Mouse (Mus musculus) erythroblast, embryonic 14.5 days (primary cell): ENCODE data around the gene Patj.

Experiments used
- GATA1 ChIP-seq: IDR thresholded peaks from 2 replicates; pipeline ENCODE4 v1.6.1; 2012; ENCODE audit warnings: low read length, inconsistent platforms, mixed read lengths
- TAL1 ChIP-seq: IDR thresholded peaks from 3 replicates; pipeline ENCODE4 v1.6.1; 2012; ENCODE audit warnings: low read length, inconsistent platforms, mixed read lengths

- TF ChIP-seq TAL1 (no peak), GATA1 (no peak)
Measured at GRCm38 (mm10) chr4:98577275-98577674, 181.7 kb downstream of the Patj start.
